Mouse (Mus musculus): ENCODE results near the gene Edil3.
A peak's percentile ranks its signal among the peaks of the same experiment; 100 is the strongest.

Gene Edil3

GRCm38 (mm10) chr13:88821440-88822331 is at the start of gene Edil3:
TSS of gene Edil3 (plus strand) at chr13:88821472.
- DNase-seq: peak; percentile 33

DNA sequence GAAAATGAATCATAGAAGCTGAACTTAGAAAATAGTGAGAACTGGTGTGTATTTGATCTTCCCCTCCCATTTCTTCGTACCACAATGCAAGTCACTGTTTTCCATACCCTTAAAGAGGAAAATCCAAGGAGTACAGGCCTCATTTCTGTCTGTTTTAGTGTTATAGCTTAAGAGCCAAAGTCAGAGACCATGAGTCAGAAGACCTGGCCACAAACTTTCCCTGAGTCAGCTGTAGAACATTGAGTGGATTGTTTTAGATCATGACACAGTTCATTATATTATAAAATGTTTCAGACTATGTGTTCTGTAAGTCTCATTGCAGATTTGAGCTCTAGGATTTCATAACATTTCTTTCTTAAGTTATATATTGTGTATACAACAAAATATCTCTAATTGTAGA is 22.1 kb upstream of the Edil3 start:
- DNase-seq: no peak

DNA sequence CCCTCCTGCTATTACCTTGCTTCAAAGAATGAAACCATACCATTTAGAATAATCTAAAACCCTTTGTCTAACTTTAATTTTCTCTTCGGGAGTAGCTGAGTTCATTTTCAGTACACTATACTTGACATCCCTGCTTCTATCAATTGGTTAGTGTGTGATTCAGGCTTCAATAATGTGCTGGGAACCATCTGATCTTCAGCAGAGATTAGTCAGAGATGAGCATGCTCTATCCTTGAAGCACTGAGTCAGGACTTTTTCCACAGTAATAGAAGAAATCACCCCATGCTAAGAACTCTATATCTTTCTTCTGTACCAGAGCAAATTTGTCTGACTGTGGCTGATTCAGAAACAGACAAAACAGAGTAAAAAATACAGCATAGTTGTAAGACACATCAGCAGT is 20.3 kb upstream of the Edil3 start:
- no peak for DNase-seq

- no peak for DNase-seq
These were observed 15.4 kb upstream of the Edil3 start for GRCm38 (mm10) chr13:88805838-88806237.

DNA sequence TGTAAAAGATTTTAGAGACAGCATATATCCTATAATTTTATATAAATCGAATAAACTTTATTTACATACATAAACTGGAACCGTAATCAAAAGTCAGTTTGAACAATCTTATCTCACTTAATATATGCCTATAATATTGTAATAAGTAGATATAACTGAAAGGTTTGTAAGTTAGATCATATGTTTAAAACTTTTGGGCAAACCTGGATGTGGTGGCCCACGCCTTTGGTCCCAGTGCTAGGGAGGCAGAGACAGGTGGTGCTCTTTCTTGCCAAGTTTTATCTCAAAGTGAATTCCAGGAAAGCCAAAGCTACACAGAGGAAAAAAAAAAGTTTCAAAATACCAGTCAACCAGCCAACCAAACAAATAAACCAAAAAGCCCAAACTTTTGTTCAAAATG is 15.0 kb upstream of the Edil3 start:
- no peak for DNase-seq

DNA sequence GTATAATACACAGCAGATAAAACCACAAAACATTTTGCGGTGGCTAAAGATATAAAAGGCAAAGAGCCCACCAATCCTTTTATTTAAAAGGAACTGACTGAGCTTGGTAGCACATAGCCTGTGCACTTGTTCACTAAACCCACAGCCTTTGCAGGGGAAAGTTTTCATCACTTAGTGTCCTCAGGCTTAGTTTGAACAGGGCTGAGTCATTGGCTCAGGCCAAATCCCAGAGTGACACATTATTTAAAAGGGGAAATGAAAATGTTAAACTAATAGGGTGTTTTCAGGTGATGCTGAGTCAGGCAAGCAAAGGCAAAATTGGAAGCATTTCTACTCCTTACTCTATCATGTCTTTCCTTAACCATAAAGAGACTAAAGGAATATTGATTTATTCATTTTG is 11.2 kb upstream of the Edil3 start:
- DNase-seq: no peak

DNA sequence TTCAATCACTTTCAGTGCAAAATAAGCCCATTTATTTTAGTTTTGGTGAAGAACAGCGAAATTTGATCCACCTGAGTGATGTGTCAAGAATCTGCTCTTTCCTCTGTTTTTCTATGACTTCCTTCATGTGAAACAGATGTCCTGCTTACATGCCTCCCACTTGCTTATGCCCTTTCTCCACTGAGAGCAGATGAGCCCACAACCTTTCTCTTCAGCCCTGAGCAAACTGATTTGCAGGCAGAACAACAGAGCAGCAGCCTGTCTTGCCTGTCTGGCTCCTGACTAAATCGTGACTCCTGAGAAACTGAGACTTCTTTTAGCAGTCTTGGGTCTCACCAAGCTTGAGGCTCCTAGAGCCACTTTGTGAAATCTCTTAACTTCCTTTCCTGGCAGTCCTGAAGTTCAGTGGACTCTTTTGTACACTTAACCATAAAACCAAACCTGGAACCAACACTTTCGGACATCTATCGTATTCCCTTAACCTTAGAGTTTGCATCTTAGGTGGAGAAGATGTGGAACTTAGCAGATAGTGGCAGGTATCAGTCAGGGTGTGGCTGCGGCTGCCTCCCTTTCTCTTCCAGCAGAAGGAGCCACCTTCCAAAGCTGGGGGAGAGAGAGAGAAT is 475 bp upstream of the Edil3 start:
- DNase-seq: no peak

- DNase-seq: no peak
These were observed 1.1 kb downstream of the Edil3 start for GRCm38 (mm10) chr13:88822332-88822895.

DNA sequence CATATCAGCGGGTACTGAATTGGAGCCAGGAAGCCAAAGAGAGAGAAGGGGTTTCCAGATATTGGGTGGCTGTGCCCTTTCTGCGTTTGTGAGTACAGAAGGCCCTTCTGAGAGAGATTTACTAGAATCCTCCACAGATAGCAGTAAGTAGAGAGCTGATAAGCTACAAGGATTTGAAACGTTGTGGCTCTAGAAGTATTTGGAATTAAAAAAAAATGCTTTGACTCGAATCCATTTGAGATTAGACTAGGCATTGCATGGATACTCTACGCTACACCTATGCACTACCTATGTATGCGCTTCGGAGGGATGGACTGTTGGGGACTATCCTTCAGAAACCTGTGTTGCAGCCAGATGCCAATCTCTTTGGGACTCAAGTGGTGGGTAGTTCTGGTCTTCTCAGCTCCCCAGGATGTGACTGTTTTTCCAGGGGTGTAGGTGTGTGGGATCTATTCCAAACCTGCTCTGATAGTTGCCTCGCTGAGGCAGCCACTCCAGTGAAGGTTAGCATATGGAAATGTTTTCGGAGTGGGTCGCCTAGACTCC is 1.8 kb downstream of the Edil3 start:
- no peak for DNase-seq

GRCm38 (mm10) chr13:88823522-88824419 is 2.5 kb downstream of the Edil3 start:
- DNase-seq: no peak

DNA sequence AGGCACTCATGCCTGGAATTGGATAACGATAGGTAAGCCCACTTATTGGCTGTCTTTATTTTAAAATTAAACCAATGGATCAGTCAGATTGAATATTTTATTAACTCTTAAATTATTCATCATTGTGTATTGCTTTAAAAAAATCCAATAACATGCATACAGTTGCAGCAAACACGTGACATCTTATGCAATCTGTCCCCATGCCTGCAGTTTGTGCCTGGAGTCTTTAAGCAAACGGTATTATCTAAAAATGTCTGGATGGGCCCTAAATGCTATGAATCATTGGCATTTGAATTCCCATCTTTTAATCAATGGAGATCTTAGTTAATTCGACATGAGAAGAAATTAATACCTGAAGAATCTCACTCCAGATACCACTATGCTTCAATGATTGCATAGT is 3.2 kb downstream of the Edil3 start:
- DNase-seq: no peak

DNA sequence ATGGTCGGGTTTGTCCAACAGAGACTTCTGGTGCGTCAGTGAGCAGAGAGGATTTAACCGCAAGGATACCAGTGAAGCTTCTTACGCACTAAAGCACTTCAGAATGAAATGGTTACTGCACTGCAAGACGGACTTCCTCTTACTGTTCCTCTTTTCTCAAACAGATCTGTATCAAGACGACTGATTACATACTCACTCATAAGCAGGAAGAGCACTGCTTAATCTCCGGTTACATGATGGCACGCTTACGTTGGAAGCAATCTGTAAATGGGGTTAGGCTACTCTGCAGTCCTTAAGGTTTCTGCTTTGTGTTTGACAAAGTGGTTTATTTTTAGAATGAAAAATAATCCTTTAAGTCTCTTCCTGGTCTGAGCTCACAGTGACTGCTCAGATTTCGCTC is 7.1 kb downstream of the Edil3 start:
- no peak for DNase-seq

GRCm38 (mm10) chr13:88833732-88834131 is 12.5 kb downstream of the Edil3 start:
- DNase-seq: no peak

GRCm38 (mm10) chr13:88849739-88850138 is 28.5 kb downstream of the Edil3 start:
- no peak for DNase-seq

DNA sequence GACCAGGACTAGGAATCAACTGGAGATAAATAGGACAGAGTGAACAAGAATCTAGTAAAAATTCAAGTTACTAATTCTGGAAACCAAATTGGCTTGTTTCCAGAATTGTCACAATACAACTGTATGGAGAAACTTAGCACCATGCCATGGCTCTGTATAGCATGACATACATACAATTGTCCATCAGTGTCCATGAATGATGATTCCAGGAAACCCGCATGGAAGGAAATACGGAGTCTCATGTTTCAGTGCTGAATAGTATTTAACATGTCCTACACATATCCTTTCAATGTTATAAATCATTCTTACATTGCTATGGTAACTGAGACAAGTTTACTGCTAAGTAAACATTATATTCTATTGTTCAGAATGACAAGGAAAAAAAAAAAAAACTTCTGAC is 58.7 kb downstream of the Edil3 start:
- DNase-seq: no peak

DNA sequence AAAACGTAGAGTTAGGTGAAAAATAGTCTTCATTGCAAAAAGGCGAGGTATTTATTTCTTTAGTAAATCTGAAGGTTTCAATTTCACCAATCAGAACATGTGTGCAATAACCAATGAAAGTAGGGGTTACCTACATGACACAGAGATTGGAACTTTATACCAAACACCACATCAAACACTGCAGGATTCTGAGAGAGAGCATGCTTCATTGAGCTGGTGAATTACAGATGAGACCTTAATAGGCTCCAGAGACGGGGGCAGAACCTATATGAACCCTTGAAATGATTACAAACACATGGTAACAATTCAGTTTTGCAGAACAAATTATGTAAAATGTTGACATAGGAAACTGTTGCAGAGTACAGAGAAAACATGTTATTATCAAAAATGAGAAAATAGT is 69.5 kb downstream of the Edil3 start:
- no peak for DNase-seq

DNA sequence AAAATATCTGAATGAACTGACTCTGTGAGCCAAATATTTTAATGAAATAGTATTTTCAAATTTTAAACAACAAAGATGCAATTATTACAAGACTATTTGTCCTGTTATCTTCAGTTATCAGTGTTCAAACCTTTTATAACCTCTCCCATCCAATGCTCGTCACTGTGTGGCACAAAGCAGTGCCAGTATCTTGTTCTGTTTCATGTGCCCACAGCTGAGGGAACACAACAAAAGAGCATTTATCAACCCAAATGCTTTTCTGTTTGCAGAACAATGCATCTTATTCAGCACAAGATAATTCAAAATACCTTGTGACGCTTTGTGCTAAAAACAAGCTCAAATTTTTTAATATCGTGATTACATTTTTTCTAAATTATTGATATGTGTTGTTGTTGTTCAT is 78.8 kb downstream of the Edil3 start:
- no peak for DNase-seq

DNA sequence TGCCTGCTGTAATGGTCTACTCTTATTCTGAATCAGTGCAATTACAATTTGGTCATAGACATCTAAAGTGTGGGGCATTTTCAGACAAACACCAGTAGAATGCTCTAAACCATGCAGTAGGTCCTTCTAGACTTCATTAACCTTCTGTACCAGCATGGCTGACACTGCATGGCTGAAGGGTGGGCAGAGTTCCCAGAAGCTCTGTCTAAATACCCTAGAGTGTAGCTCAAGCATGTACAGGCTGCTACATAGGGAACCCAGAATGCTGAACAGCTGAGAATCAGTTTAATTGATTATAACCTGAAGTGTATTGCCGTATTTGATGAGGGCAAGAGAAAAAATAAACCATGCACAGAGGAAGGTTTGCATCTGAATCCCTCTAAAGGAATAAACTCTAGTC is 86.1 kb downstream of the Edil3 start:
- DNase-seq: no peak

- DNase-seq: no peak
These were observed 86.9 kb downstream of the Edil3 start for GRCm38 (mm10) chr13:88908187-88908586.

DNA sequence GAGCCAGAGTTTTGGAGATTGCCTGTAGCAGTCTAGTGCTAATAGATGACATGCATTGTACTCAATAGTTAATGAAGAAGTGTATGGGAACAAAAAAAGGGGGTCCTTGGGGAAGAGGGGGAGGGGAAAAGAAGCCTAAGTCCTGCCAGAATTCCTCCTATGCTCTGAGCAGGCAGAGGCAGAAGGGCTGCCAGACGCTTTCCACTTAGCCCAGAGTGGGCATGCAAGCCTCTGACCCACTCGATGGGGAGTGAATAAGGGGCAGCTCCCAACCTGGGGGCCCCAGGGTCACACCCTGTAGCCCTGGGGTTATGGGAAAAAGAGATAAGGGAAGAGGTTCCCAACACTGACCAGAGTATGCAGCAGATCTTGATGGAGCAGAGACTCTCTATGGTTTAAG is 95.2 kb downstream of the Edil3 start:
- DNase-seq: no peak

GRCm38 (mm10) chr13:88929626-88930025 is 108.4 kb downstream of the Edil3 start:
- DNase-seq: no peak

GRCm38 (mm10) chr13:88938564-88938963 is 117.3 kb downstream of the Edil3 start:
- DNase-seq: no peak

GRCm38 (mm10) chr13:88972355-88972754 is 151.1 kb downstream of the Edil3 start:
- DNase-seq: no peak
